Mouse (Mus musculus): ENCODE measurements around the gene Higd1c. TPM values are rescaled to one million over a fixed set of nuclear protein-coding genes. Genes with fewer than 3 reads are reported as not detected.

The Higd1c gene
- not detected in 2 replicates for polyA plus RNA-seq (2012; rRNA removed)

DNA sequence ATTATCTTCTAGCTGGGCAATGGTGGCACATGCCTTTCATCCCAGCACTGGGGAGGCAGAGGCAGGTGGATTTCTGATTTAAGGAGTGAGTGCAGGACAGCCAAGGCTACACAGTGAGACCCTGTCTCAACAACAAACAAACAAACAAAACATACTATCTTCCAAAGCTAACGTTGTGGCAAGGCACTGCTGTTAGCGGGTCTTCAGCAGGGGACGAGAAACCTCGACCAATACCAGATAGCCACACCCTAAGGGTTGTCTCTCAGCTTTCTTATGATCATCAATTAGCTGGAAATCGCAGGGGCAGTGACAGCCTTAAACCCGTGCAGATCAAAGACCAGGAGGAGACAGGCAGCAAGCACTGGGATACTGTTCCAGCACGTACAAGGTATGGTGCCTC, at the start of gene Higd1c:
Gene Higd1c, plus strand, starts transcription at position 301 of the 400 bp plus-strand sequence.

GRCm38 (mm10) chr15:100334629-100335028, 29.7 kb upstream of the Higd1c start, which contains the start of gene Mettl7a3:
TSS of gene Mettl7a3 (plus strand) at chr15:100334929.

DNA sequence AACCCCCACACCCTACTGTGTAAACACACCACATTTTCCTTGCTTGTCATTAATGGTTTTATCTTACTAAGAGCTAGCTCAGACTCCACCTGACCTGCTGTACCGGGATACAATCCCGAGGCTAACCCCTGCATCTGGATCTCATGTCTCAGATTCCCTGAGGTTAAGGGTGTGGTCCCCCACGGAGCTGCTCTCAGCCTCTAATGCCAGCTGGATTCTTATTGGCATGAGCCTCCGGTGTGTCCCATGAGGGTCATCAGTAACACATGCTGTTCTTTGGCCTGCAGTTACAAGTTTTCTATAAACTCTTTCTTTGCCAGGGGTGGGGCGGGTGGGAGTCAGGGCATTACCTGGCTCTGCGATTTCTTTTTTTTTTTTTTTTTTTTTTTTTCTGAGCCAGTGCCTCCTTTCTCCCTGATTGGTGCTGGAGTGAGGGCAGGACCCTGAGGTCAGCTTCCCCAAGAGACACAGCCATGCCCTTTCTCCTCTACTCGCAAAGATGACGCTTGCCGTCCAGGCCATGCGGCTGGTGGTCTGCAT, 11.6 kb upstream of the Higd1c start, which contains the start of the genes Methig1 and Mettl7a2:
Gene Methig1, plus strand, starts transcription at position 439 of the 540 bp plus-strand sequence.
Gene Mettl7a2, plus strand, starts transcription at position 490 of the 540 bp plus-strand sequence.

DNA sequence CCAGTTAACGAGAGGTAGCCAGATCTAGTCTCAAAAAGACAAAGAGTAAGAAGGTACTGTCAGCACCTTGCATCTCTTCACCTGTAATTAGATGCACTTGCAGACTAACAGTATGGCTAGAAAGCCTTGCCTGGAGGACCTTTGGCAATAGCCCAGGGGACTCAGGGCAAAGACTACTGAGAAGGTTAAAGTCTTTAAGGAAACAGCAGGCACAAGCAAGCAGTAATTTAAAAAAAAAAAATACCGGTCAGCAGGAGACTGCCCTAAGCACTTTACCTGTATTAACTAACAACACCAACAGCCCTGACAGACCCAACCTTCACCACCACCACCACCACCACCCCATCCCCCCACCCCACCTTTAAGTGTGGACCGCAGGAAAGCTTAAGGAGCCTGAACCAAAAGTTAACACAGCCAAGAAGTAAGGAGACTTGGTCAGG, 57.4 kb downstream of the Higd1c start, which contains the start of gene Gm5475:
Gene Gm5475, plus strand, starts transcription at position 390 of the 440 bp plus-strand sequence.

DNA sequence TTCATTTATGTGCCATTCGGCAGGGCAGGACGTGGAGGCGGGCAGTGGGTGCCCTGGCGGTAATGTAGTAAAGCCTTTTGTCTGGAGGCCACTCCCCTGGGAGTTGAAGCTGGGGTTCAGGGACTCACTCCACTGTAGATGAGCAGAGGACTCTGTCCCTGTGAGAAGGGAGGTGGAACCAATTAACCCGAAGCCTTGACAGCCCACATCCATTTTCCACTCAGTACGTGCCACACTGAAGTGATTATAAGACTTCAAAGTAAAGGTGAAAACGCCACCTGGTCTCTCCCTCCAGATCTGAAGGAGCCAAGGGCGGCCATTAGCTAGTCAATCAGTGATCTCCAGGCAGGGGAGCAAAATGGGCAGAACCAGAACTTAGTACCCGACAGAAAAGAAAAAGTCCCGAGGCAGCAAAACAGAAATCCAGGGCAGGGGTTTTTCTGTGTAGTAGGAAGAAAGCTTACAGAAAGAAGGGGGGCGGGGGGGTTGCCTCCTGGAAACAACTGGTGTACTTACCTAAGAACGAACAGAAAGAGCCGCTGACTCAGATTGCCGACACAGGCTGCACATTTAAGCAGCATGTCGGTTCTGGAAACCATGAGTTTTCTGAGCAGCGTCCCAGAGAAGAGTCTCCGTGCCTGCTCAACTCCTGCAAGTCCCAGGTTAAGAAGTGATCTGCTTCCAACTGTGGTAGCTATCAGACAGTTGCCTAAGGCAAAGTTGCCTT, 60.2 kb downstream of the Higd1c start, which contains the start of gene Slc11a2:
Gene Slc11a2, minus strand, starts transcription at position 677 of the 727 bp plus-strand sequence.

Other genes starting within 250 kb of the Higd1c start
- gene Atf1, start 136.7 kb upstream of the Higd1c start, polyA plus RNA-seq (2012; rRNA removed) = 21.4 and 24.5 TPM in 2 replicates
- not detected in 2 replicates for gene Tmprss12, start 83.7 kb upstream of the Higd1c start, polyA plus RNA-seq (2012; rRNA removed)
- gene Mettl7a1, start 60.4 kb upstream of the Higd1c start, polyA plus RNA-seq (2012; rRNA removed) = 20.3 and 26.2 TPM in 2 replicates
- not detected in 2 replicates for gene Mettl7a3, start 29.6 kb upstream of the Higd1c start, polyA plus RNA-seq (2012; rRNA removed)
- not detected in 2 replicates for gene Methig1, start 11.4 kb upstream of the Higd1c start, polyA plus RNA-seq (2012; rRNA removed)
- gene Mettl7a2, start 11.3 kb upstream of the Higd1c start, polyA plus RNA-seq (2012; rRNA removed) = not detected in 2 replicates
- gene Gm5475, start 57.6 kb downstream of the Higd1c start, polyA plus RNA-seq (2012; rRNA removed) = not detected in 2 replicates
- 16.2 and 19.2 TPM in 2 replicates for gene Slc11a2, start 60.5 kb downstream of the Higd1c start, polyA plus RNA-seq (2012; rRNA removed)
- gene Letmd1, start 104.5 kb downstream of the Higd1c start, polyA plus RNA-seq (2012; rRNA removed) = 10.1 and 11.2 TPM in 2 replicates
- 0.86 and 0.95 TPM in 2 replicates for gene Csrnp2, start 130.9 kb downstream of the Higd1c start, polyA plus RNA-seq (2012; rRNA removed)
- 3.4 and 4.8 TPM in 2 replicates for gene Tfcp2, start 187.5 kb downstream of the Higd1c start, polyA plus RNA-seq (2012; rRNA removed)
- 3.5 and 4.0 TPM in 2 replicates for gene Pou6f1, start 235.4 kb downstream of the Higd1c start, polyA plus RNA-seq (2012; rRNA removed)

Data from stomach, adult 2 months (tissue).